Mouse (Mus musculus): ENCODE results near the gene Nmnat1.
"Not testable (repeated sequence)": the region's sequence is repeated elsewhere in the genome, so short reads cannot be mapped to it uniquely, and the experiment has no call there.

Nmnat1 gene

DNA sequence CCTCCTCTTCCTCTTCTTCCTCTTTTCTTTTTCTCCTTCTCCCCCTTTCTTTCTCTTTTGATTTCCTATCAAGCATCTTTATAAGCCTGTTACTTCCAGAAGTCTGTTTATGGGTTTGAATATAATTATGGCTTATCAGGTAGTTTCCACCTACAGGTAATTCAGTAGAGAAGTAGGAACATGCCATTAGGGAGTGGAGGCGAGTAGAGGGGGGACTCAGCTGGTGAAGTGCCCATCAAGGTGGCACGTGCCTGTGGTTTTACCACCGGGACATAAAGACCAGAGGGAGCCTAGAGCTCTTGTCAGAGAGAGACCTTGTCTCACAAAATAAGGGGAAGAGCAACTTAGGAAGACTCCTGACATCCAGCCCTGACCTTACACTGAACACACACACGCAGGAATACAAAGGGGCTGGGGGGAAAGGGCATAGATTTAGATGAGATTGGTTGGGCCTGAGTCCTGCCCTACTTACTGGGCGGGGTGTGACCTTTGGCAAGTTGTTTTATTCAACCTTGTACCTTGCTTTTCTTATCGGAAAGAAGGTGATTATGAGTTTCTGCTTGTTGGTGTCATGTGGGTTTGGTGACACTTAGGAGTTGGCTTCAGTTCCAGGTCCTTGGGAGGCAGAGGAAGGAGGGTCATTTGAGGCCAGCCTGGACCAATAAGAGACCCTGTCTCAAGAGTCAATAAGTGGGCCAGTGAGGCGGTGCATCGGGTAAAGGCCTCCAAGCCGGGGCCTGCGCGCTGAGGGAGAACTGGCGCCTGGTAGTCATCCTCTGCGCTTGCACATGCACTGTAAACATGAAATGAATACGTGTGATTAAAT is 4.6 kb upstream of the Nmnat1 start:
- DNase-seq (ENCODE audit: low spot score in 2 of 2): no peak

DNA sequence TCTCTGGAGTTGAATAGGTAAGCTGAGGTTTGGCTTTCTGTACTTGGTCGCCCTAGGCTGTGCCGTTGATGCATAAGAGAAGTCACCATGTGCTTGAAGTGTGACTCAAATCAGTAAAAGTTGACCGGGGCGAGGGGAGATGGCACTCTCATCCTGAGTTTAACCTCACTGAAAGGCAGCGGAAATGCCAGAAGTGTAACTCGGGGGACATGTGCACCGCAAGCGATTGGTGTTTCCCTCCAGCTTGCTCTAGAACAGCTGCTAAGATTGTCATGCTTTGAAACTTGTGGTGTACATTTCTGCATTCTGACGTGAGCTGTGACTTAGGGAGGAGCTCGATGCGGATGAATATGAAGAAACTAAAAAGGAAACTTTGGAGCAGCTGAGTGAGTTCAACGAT is 2.7 kb upstream of the Nmnat1 start:
- DNase-seq (ENCODE audit: low spot score in 2 of 2): no peak

DNA sequence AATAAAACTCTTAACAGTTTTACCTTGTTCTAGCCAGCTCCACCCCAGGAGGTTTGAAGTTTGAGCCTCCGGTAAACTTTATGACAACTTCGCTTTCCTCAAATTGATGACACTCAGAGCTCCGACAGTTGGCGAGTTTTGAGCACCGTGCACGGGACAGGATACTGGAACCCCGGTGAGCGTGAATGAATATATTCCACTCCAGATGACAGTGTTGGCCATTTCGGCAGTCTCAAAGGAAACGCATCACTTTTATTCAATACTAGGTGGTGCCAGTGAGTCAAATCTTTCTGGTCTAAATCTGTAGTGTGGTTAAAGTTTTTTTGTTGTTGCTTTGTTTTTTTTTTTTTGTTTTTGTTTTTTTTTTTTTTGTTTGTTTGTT is 814 bp upstream of the Nmnat1 start:
- DNase-seq (ENCODE audit: low spot score in 2 of 2): peak; percentile 11 to 31

DNA sequence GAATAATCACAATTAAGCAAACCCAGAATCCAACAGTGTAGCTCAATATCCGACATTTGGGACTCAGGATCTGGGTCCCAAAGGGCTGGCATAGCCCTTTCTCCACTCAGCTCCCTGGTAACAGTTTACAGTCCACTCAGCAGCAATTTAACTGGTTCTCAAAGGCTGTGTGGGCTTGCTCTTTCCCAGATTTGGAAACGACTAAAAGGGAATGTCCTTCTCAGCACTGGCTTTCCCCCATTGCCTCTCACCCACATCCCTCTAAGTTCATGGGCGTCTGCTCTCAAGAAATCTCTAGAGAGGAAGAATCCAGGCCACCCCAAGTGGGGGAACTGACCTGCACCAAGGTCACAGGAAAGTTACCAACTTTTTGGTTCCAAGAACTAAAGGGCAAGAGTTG is 436 bp downstream of the Nmnat1 start:
- DNase-seq (ENCODE audit: low spot score in 2 of 2): no peak

DNA sequence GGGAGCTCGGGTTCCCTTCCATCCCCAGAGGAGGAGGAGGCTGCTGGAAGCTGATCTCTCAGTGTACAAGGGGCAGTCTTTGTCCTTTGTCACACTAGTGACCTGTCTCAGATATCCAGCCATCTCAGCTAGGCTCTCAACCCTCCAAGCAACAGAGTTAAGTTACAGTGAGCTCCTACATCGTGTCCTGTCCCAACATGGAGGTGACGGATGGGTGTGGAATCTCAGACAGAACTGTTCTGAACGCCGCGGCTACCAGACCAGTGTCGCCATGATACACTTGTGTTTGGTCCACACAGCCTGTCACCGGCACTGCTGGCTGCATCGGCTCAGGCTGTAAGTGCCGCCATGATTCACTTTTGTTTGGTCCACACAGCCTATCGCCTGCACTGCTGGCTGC is 7.9 kb downstream of the Nmnat1 start, which contains the start of gene Tmem274:
Tmem274 (plus strand) TSS at position 301 of the 400 bp plus-strand sequence.
- no peak for DNase-seq (ENCODE audit: low spot score in 2 of 2)

DNA sequence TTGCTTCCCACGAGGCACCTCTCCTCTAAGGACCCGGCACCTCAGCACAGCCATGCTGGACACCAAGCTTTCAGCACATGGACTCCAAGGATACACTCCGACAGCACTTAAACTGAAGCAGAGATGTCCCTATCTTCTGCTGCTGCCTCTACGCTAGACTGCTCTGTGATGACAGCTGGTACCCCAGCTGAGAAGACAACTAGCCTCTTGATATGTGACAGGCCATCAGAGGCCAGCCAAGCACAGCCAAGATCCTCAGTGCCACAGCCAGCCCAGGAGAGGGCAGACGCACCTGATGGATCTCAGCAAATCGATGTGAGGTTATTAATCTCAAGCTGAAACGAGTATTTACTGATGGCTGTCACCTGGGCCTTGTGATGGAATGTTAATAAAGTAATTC is 9.9 kb downstream of the Nmnat1 start:
- no peak for DNase-seq (ENCODE audit: low spot score in 2 of 2)

DNA sequence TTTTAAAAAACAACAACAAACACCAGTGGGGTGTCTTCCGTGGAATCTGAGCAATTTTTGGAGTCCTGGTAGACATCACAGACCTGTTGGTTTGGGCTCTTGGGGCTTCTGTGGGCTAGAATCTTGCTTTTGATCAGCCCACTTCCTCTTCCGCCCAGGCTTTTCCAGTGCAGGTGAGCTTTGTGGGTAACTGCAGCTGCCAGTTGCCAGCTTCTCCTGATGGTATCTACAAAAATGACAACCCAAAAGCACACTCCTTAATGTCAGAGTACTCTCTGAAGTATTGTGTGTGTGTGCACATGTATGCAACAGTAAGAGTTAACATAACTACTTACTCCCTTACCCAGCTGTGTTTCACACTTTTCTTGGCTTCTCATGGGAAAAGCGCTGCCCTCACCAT is 15.4 kb downstream of the Nmnat1 start:
- DNase-seq (ENCODE audit: low spot score in 2 of 2): no peak

DNA sequence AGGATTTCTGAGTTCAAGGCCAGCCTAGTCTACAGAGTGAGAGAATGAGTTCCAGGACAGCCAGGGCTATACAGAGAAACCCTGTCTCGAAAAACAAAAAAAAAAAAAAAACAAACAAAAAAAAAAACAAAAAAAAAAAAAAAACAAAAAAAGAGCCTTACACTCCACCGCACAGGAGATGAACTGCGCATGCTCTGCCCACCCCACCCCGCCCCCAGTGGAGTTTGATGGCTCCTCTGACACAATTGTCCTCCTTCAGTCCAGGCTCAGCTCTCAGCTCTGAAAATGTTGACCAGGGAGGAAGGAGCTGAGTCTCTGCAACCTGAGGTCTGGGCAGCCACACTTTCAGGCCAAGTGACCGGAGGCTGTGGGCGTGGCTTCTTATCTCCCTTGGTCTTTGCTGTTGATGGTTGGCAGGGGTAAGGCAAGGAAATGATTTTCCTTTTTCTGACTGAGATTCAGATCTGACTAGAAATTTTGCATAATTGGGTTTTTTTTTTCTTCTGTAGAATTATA is 21.5 kb downstream of the Nmnat1 start:
- no peak for DNase-seq (ENCODE audit: low spot score in 2 of 2)

DNA sequence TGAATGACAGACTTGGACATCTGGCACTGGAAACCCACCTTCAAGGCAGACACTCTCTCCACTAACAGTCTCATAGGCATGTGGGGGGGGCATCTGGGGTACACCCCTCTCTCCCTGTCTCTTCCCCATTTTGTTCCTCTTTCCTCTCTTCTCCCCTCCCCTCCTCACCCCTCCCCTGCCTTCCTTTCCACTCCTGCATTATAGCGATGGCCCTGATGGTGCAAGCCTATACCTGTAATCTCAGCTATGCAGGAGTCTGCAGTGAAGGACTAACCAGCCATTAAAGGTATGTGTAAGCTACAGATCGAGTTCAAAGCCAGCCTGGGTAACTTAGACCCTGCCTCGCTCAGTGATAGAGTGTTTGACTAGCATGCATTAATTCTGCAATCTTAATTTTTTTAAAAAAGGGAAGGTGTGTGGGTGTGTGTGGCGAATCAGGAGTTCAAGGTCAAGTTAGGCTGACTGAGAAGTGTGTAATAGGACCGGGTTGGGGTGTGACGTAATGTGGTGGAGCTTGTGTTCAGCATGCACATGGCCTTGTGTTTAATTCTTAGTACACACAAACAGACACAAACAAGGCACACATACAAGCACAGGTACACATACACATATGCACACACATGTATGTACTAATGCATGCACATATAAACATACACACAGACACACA is 22.6 kb downstream of the Nmnat1 start:
- DNase-seq (ENCODE audit: low spot score in 2 of 2): no peak

DNA sequence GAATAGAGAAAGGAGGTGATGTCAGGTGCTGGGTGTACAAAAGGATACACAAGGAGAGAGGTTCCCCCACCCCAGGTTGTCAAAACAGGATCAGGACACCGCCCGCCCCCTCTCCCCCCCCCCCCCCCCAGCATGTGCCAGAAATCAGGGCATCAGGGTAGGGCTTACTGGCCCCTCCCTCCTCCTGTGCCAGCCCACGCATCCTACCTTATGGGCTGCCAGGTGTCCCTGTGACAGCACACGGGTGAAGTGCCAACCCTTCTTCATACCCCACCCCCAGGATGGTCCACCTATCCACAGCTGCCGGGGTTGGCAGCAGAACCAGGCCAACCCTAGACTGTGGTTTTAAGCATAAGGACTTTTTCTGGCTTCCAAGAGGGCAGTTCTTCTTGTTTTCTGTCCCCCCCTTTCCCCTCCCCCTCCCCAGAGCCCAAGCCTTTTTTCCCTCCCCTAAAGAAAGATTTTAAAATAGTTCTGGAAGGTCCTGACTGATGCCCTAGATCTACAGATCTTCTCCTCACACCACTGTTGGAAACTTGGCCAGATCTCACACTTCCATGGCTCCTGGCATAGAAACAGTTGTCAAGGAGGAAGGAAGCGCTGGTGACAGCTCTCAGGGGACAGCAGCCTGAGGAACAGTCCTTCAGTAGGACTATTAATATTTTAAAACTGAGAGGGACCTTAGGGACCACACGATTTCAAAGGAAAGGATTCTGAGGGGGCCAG is 23.3 kb downstream of the Nmnat1 start:
- DNase-seq (ENCODE audit: low spot score in 2 of 2): no peak

DNA sequence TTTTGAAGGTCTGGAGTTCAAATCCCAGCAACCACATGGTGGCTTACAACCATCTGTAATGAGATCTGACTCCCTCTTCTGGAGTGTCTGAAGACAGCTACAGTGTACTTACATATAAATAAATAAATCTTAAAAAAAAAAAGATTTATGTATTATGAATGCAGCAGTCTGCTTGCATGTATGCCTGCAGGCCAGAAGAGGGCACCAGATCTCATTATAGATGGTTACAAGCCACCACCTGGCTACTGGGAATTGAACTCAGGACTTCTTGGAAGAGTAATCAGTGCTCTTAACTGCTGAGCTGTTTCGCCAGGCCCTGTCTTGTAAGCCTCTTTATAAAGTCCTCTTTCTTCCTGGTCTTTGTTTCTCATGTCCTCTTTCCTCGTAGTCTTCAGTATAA is 24.5 kb downstream of the Nmnat1 start:
- not testable (repeated sequence) for DNase-seq (ENCODE audit: low spot score in 2 of 2)

DNA sequence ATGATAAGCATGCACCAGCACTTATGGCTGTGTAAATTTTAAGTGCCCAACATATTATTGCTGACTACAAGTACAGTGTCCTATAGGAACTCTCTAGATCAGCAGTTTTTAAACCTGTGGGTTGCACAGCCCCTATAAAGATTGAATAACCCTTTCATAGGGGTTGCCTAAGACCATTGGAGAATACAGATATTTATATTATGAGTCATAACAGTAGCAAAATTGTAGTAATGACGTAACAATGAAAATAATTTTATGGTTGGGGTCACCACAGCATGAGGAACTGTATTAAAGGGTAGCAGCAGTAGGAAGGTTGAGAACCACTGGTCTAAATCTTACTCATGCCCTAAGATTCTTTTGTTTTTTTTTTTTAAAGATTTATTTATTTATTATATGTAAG is 25.6 kb downstream of the Nmnat1 start:
- DNase-seq (ENCODE audit: low spot score in 2 of 2): no peak

DNA sequence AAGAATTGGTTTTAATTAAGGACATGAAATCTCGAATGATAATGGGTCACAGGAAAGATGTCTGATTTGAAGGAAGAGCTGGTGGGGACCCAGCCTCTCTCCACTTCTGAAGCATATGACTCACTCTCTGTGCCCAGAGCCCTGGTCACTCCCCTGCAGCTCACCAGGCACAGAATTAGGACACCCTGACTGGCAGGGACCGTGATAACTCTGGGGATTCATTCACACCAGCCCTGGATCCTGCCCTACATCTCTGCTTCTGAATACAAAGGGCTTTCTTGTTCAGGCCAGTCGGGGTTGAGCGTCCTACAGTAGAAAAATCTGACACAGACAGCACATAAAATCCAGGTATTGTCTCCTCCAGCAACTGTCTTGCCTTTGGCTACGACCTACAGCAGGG is 26.5 kb downstream of the Nmnat1 start:
- DNase-seq (ENCODE audit: low spot score in 2 of 2): no peak

DNA sequence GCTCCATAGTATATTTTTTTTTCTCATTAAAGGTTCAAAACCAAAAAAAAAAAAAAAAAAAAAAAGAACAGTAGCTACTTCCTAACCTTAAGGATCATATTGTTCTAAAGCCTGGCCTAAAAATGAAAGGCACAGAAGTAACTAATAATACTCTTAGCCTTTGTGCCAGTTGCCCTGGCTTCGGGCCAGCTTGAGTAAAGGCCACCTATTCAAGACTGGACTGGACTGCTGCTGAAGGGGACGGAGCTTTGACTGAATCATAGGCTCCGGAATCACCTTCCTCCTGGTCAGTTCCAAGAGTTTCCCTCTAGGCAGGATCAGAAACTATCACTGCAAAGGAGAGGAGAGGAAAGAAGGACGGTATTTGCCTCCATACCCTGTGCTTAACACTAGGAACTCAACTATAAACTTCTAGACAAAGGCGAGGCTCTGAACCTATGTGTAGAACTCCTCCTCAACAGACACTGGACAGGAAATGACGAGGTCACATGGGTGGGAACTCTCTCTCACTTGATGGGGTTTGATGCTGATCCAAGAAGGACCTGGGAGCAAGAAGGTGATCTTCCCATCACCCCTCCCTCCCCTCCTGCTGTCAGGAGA is 27.1 kb downstream of the Nmnat1 start:
- DNase-seq (ENCODE audit: low spot score in 2 of 2): no peak

DNA sequence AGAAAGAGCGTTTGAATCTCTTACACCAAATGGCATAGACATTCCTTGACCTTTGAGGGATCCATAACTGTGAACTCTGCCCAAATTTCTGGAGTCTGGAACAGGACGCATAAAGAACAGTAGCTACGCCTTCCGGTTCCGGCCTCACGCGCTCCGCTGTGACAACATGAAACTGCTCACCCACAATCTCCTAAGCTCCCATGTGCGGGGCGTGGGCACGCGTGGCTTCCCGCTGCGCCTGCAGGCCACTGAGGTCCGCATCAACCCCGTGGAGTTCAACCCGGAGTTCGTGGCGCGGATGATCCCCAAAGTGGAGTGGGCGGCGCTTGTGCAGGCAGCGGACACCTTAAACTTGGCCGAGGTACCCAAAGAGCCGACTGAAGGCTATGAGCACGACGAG is 27.8 kb downstream of the Nmnat1 start:
- DNase-seq (ENCODE audit: low spot score in 2 of 2): not testable (repeated sequence)

DNA sequence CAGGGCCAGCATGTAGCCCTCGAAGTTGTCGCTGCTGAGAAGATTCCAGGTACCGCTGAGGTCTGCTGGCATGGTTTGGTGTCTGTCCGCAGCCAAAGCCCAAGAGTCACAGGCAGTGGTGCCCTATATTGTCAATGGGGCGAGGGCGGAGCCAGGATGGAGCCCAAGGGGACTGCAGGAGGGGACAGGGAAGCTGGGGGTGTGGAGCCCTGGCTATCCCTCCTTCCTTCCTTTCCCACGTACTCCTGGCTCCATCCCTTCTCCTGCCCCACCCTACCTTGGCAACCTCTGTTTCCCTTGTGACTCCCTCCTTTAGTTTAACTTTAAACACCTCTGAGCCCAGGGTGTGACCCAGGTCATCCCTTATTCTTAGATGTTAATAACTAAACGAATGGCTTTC is 30.1 kb downstream of the Nmnat1 start, which contains the start of gene Rbp7:
Rbp7 (minus strand) TSS at position 100 of the 400 bp plus-strand sequence.
- no peak for DNase-seq (ENCODE audit: low spot score in 2 of 2)

DNA sequence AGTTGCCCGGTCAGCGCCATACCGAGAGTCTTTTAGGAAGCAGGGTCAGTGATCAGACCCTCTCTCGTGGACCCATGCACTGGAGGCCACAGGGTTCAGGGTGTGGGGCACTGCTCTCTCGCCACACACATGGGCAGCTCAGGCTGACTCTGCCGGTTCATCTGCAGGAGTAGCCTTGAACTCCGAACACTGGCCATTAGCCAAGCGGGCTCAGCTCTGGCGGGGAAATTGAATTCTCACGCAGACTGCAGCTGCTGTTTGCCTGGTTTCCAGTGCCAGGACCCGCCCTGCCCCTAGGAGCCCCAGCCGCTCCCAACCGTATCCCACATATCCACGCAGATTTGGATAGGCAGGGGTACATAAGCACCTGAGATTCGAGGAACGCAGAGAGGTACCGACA is 30.7 kb downstream of the Nmnat1 start:
- no peak for DNase-seq (ENCODE audit: low spot score in 2 of 2)

DNA sequence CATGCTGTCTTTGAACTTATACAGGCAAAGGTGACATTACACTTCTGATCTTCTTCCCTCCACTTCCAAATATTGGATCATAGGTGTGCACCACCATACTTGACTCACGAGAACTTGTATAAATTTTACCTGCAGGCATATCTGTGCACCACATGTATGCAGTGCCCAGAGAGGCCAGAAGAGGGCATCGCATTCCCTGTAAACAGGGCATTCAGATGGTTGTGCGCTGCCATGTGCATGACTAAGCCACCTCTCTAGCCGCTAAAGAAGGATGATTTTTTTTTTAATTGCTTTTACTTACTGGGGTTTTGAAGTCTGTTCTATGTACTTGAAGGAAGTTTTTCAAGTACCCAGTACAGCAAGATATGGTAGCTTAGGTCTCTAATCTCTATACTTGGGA is 31.3 kb downstream of the Nmnat1 start:
- peak in 1 of 2 experiments; percentile 9 for DNase-seq (ENCODE audit: low spot score in 2 of 2)

DNA sequence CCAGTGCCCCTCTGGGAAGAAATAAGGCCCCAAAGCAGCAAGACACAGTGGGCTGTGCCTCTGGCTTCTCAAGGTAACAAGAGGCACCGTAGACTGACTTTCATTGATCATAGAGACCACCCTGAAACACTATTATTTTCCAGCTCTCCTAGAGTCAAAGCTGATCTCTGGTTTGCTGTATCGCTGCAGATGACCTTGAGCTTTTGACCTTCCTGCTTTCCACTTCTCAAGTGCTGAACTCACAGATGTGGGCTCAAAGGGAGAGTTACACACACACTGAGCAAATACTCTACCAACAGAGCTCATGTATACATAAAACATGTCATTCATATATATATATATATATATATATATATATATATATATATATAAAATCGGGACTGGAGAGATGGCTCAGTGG is 34.4 kb downstream of the Nmnat1 start:
- no peak for DNase-seq (ENCODE audit: low spot score in 2 of 2)

DNA sequence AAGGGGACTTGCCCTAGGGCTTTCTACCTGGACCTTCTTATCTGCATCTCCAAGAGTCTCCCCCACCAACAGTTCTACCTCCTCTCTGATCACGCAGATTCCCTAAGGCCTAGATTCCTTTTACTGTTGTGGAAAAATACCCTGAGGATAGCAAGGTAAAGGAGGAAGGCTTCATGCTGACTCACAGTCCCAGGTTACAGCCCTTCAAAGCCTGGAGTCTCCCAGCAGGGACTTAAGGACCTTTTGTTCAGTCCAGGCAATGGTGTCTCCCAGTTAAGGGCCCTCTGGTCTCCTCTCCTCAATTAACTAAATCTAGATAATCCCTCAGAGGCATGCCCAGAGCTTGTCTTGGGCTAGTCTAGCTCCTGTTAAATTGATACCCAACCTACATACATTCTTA is 38.7 kb downstream of the Nmnat1 start:
- no peak for DNase-seq (ENCODE audit: low spot score in 2 of 2)

DNA sequence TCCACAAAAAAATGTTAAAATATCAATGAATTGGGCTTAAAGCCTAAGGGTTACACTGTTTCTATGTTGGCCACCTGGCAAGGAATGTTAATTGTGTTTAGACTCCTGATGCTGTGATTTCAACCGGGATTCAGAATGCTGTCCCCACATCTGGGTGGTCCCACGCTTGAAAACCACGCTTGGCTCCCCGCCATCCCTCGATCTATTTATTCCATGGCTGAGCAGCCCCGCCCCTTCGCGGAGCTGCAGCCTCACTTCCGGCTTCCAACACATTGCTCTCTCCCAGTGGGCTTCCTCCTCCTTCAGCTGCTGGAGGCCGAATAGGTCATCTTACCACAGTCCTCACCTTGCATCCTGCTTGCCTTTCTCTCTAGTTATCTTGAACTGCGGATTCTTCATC is 39.1 kb downstream of the Nmnat1 start:
- no peak for DNase-seq (ENCODE audit: low spot score in 2 of 2)
